Mouse (Mus musculus) heart, embryonic 16.5 days (tissue): ENCODE data around the gene Glipr2. TPM values are rescaled to one million over a fixed set of nuclear protein-coding genes. Genes with fewer than 3 reads are reported as not detected.

Experiments
- ATAC-seq: fragments of 200-750 bp; cut with Nextera tagmentation; replicated peaks from 2 replicates; pipeline ENCODE4 v1.8.0; 2017; ENCODE audit warnings: moderate number of reproducible peaks; ENCODE audit not compliant: insufficient read depth, low FRiP score; ENCODE audit errors: extremely low read depth
- H3K27ac ChIP-seq: fragments of 300-500 bp; sonication (generic); 2 replicates; pipeline ENCODE4 v1.5.1; 2014; ENCODE audit warnings: mild to moderate bottlenecking, low read length, control low read depth, moderate library complexity
- H3K27me3 ChIP-seq: fragments of 300-500 bp; sonication (generic); 2 replicates; pipeline ENCODE4 v1.6.1; 2014; ENCODE audit warnings: low read length, mixed read lengths; ENCODE audit not compliant: control insufficient read depth, insufficient read depth
- H3K36me3 ChIP-seq: fragments of 300-500 bp; sonication (generic); 2 replicates; pipeline ENCODE4 v1.6.1; 2014; ENCODE audit not compliant: control insufficient read depth, insufficient read depth
- H3K4me1 ChIP-seq: fragments of 300-500 bp; sonication (generic); 2 replicates; pipeline ENCODE4 v1.6.1; 2014; ENCODE audit warnings: low read length, mixed read lengths; ENCODE audit not compliant: control insufficient read depth, insufficient read depth
- H3K4me2 ChIP-seq: fragments of 300-500 bp; sonication (generic); 2 replicates; pipeline ENCODE4 v1.6.1; 2014; ENCODE audit warnings: low read depth, mild to moderate bottlenecking, control low read depth, low read length
- H3K4me3 ChIP-seq: fragments of 300-500 bp; sonication (generic); 2 replicates; pipeline ENCODE4 v1.5.1; 2014; ENCODE audit warnings: mild to moderate bottlenecking, control low read depth, low read length
- H3K9ac ChIP-seq: fragments of 300-500 bp; sonication (generic); 2 replicates; pipeline ENCODE4 v1.6.1; 2014; ENCODE audit warnings: low read length, control low read depth
- H3K9me3 ChIP-seq: fragments of 300-500 bp; sonication (generic); replicated peaks from 2 replicates; pipeline ENCODE4 v1.6.1; 2016; ENCODE audit warnings: low read length; ENCODE audit not compliant: control insufficient read depth
- WGBS: fragments of 180-500 bp; shearing (Covaris S2); extraction: QIAGEN DNeasy Blood & Tissue Kit; methylation state at CpG from one replicate; pipeline ENCODE4 v1.1.7; 2014; 5-methylcytosine and 5-hydroxymethylcytosine counted together
- polyA plus RNA-seq: library from polyadenylated mRNA; unstranded; fragments of >200 nt; fragmentation: Nextera tagmentation; extraction: Ambion mirVana; gene quantifications from 2 replicates; pipeline ENCODE4 v1.2.1, GENCODE M21; 2015

The Glipr2 gene
- polyA plus RNA-seq, 1 experiment from 2014 or later = 53.7 TPM

DNA sequence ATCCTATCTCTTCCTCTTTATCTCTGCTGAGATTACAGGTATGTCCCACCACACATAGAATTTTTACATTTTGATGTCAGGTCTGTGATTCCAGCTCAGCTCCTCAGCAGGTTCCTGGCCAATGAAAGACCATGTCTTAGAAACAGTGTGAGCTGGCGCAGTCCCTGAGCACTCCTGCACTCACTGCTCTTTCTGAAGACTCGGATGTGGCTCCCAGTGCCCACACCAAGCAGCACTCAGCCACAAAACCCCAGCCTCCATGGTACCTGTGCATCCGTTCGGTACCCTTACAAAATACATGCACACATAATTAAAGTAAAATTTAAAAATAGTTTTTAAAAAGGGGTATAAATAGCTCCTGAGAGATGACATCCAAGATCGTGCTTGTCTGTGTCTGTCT is 15.9 kb upstream of the Glipr2 start:
- Histone ChIP-seq H3K36me3 (no peaks in the 10 kb centered on the region; the same call in 1 of the 2 replicates), H3K4me2 (no peak overlapping the region), H3K9me3 (no peaks in the 10 kb centered on the region), H3K9ac (no peak overlapping the region), H3K27me3 (no peaks in the 10 kb centered on the region), H3K4me1 (no peaks in the 10 kb centered on the region), H3K4me3 (no peak overlapping the region), H3K27ac (no peak overlapping the region)
- ATAC-seq = no peak
- WGBS = 78% methylated on average over 5 of the region's 5 CpGs

DNA sequence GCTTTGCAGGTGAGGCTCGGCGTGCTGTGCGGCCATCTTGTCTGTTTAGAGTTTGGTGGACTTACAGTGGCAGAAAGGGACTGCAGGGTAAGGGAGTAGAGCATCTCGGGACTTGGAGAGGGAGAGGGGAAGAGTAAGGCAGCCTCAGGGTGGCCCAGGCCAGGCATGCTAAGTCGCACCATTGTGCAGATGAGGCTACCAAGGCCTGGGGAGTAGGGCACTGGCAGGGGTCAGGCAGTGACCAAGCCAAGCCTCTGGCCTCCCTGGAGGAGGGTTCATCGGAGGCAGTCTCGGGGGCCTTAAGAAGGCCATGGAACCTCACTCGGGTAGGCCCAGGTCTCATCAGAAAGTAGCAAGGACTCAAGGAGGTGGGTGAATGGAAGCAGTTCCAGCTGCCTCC is 14.8 kb upstream of the Glipr2 start:
- ATAC-seq = no peak
- Histone ChIP-seq H3K4me2 (no peak overlapping the region), H3K9ac (no peak overlapping the region), H3K9me3 (no peaks in the 10 kb centered on the region), H3K27me3 (no peaks in the 10 kb centered on the region), H3K27ac (no peak overlapping the region), H3K36me3 (no peaks in the 10 kb centered on the region; the same call in 1 of the 2 replicates), H3K4me1 (no peaks in the 10 kb centered on the region), H3K4me3 (no peak overlapping the region)
- WGBS = 91% methylated on average over 8 of the region's 8 CpGs

DNA sequence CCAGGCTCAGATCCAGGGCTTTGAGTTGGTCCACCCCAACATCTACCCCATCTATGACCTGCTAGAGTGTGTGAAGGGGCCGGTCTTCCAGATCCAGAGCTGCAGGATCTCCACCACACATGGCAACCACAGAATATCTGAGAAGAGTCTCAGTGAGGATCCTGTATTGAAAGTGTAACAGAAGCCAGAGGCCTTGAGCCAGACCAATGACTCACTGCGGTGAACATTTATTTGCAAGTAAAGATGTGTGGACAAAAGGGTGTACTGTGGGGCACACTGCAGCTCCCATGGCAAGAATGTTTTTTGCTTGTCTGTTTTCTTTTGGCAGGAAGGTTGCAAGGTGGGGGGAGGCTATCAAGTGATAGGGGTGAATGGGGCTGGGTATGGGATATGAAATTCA is 9.6 kb upstream of the Glipr2 start:
- H3K9ac ChIP-seq = no peak overlapping the region
- no peaks in the 10 kb centered on the region for H3K4me1 ChIP-seq
- H3K36me3 ChIP-seq = no peaks in the 10 kb centered on the region
- H3K27ac ChIP-seq = no peak overlapping the region
- no peak overlapping the region for H3K4me3 ChIP-seq
- no peaks in the 10 kb centered on the region for H3K27me3 ChIP-seq
- no peak for ATAC-seq
- H3K9me3 ChIP-seq = no peaks in the 10 kb centered on the region
- H3K4me2 ChIP-seq = no peak overlapping the region
- WGBS = 95% methylated on average over 2 of the region's 2 CpGs

DNA sequence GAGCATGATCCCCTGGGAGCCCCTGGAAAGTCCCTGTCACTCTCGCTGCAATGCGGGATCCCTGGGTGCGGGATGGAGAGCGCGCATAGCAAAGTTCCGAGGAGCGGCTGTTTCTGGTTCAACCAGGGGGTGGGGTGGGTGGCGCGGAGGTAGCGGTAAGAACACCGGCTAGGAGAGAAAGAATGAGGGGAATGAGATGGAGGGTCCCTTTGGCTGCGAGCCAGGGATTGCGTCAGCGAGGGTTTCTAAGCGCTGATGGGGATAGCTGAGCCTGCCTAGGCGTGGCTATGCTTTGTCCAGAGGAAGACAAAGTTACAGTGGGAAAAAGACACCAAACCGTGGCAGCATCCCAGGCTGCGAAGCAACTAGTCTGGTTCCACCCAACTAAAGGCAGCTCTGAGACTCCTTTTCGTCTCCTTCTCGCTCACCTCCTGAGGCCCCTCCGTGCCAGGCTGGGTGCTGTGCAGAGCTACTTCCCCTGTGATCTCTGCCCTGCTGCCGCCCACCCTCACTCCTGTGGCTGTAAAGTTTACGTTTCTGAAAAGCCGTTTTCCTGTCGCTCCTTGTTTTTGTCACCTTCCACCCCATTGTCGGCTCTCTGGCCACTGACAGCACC is 753 bp downstream of the Glipr2 start:
- peak overlapping the region; percentile 66 for H3K4me3 ChIP-seq
- ATAC-seq = peak; percentile 44
- peak overlapping the region; percentile 75 for H3K9ac ChIP-seq
- H3K27me3 ChIP-seq = no peaks in the 10 kb centered on the region
- H3K4me2 ChIP-seq = peak overlapping the region; percentile 95
- WGBS = under 1% methylated on average over 26 of the region's 26 CpGs
- no peaks in the 10 kb centered on the region for H3K36me3 ChIP-seq
- peak overlapping the region; percentile 50 for H3K27ac ChIP-seq
- no peaks in the 10 kb centered on the region for H3K9me3 ChIP-seq
- H3K4me1 ChIP-seq = peaks cover 13% of the 10 kb centered on the region

DNA sequence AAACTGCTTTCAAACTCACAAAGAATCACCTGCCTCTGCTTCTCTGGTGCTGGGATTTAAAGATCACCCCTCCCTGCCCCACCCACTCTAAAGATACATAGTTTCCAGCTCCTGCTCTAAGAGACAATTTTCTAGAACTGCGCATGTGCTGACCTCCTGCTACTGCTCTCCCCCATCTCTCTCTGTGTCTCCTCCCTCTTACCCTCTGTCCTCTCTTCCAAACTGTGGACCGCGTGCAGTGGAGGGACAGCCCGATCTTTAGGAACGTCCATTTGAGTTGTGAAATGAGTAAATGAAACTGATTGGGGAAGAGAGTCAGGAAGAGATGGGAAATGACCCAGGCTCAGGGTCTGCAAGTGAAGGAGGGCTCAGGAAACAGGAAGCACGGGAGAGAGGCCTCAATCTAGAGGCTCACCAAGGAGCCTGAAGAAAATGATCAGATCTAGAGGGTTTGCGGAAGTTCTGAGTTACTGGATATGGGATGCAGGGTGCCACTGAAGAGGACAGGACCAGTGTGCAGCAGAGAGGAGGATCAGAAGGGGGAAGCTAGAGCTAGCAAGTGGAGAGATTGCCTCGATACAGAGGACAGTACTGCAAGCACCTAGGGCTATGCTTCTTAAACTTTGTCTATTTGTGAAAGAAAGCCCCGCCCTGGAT is 2.5 kb downstream of the Glipr2 start:
- H3K27ac ChIP-seq = no peak overlapping the region

DNA sequence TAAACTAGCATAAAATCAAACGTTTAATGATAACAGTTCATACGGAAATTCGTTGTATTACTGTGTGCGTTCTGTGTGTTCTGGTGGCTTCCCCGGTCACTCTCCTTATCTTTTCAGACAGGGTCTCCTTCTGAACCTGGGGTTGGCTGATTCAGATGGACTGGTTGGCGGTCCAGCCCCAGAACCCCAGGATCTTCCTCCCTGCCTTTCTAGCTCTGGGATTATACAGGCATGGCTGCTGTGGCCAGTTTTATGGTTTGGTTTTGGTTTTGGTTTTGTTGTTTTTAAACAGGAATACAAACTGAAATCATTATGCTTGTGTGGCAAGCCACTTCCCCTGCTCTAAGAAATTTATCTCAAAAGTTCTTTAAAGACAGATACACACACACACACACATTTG is 3.0 kb downstream of the Glipr2 start:
- no peak for ATAC-seq
- Histone ChIP-seq H3K4me2 (peak overlapping the region; percentile 95), H3K9ac (no peak overlapping the region), H3K27ac (no peak overlapping the region), H3K27me3 (no peaks in the 10 kb centered on the region), H3K9me3 (no peaks in the 10 kb centered on the region), H3K4me3 (no peak overlapping the region), H3K4me1 (peaks cover 22% of the 10 kb centered on the region), H3K36me3 (no peaks in the 10 kb centered on the region)
- WGBS = 68% methylated on average over 6 of the region's 6 CpGs

More for the DNA sequence above, 2.5 kb downstream of the Glipr2 start:
- Histone ChIP-seq H3K27me3 (no peaks in the 10 kb centered on the region), H3K9me3 (no peaks in the 10 kb centered on the region), H3K9ac (peak overlapping the region; percentile 30), H3K36me3 (no peaks in the 10 kb centered on the region), H3K4me2 (peak overlapping the region; percentile 95), H3K4me3 (peak overlapping the region; percentile 11; the same call in 1 of the 2 replicates), H3K4me1 (peaks cover 21% of the 10 kb centered on the region)
- ATAC-seq = no peak
- WGBS = 49% methylated on average over 9 of the region's 9 CpGs

DNA sequence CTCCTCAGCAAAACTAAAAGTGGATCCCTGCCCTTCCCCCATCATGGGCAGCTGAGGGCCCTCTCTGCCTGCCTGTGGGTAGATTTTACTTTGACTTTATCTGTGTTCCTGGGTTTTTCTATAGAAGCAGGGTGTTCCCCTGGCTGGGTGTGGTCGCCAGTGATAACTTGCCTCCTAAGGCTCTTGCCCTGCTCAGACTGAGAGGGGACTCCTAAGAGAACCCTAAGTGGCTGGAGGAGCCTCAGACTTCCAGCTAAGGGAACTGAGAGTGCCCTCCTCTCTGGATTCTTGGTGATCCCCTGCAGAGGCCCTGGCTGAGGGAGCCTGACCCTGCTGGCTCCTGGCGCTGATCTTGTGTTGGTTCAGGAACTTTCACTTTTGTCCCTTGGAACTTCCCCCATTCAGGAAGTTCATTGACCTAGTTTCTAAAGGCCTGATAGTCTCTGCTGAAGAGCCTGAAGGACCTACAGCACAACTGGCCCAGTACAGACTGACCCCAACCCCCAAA is 7.2 kb downstream of the Glipr2 start:
- Histone ChIP-seq H3K9ac (0 out of 2 replicates have a peak overlapping the region, but pooled peaks have one; percentile 3), H3K4me3 (no peak overlapping the region), H3K9me3 (no peaks in the 10 kb centered on the region), H3K27ac (no peak overlapping the region), H3K4me1 (peaks cover 22% of the 10 kb centered on the region), H3K36me3 (no peaks in the 10 kb centered on the region), H3K27me3 (no peaks in the 10 kb centered on the region), H3K4me2 (no peak overlapping the region)
- WGBS = 24% methylated on average over 2 of the region's 2 CpGs
- no peak for ATAC-seq

DNA sequence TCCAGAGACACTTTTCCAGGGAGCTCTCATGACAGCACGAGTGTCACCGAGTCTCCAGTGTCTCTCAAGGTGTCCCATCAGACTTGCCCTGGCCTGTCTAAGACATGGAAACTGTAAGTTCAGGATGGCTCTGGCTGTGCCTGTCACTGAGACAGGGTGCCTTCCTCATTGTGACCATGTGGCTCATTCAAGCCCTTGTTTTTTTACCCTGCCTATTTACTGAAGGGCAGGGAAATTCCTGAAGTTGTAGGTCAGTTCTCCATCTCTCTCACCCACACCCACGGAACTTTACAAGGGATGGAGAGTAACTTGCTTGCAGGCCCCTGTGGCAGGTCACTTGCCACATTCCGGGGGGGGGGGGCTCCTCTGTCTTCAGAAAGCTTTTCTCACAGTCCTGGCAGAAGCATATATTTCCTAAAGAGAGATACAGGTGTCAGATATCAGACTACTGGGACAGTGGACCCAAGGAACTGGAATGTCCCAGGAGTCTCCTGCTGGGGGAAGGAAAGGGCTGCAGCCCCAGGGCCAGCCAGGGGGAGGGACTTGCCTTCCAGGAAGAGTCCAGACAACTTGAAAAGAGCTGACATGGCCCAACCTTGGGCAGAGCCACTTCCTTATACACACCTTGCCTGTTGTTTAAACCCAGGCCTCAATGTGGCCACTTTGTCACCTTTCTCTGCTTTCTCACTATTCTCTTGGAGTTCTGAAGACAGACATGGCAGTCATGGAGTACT is 7.9 kb downstream of the Glipr2 start:
- Histone ChIP-seq H3K9ac (no peak overlapping the region), H3K36me3 (no peaks in the 10 kb centered on the region), H3K27ac (no peak overlapping the region), H3K4me2 (no peak overlapping the region), H3K27me3 (no peaks in the 10 kb centered on the region), H3K9me3 (no peaks in the 10 kb centered on the region), H3K4me1 (peaks cover 21% of the 10 kb centered on the region), H3K4me3 (no peak overlapping the region)
- no peak for ATAC-seq
- WGBS = 42% methylated on average over 4 of the region's 4 CpGs
